Mouse (Mus musculus) cerebellum, adult 8-10 months (tissue): ENCODE measurements around the gene Syngr4.
"Not testable (repeated sequence)": the region's sequence is repeated elsewhere in the genome, so short reads cannot be mapped to it uniquely, and the experiment has no call there.

Experiments
- DNase-seq: peaks from one replicate; pipeline ENCODE4 v3.0.0; 2022

Syngr4 gene

DNA sequence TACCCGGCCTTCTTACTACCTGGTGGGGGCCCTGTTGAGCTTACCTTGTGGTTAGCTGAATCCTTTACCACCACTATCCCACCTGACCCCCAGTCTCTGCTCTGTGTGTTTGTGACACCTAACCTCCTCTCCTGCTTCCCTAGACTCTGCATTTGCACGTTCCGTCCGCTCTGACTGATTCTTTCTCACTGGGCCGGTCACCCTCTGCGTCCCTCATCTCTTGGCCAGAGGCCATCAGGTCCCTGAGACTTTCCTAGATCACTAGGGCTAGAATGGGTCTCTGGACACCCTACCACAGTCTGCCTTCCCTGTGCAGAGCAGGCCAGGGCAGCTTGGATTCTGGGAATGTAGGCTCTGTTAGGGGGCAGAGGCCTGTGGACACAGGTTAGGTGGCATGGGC lies 17.6 kb upstream of the Syngr4 start:
- DNase-seq = no peak

DNA sequence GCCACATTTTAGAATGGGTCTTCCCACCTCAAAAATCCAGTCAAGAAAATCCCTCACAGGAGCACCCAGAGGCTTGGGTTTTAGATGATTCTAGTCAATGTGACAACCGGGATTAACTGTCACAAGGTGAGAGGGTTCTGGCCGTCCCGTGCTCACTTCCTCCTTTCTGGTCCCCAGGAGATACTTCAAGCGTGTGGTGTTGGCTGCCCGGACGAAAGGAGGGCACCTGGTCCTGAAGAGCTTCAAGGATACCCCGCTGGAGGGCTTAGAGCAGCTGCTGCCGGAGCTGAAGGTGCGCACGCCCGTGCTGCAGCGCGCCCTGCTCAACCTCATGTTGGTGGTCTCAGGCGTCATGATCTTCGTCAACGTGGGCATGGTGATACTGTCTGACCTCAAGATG lies 12.6 kb upstream of the Syngr4 start:
- DNase-seq = no peak

DNA sequence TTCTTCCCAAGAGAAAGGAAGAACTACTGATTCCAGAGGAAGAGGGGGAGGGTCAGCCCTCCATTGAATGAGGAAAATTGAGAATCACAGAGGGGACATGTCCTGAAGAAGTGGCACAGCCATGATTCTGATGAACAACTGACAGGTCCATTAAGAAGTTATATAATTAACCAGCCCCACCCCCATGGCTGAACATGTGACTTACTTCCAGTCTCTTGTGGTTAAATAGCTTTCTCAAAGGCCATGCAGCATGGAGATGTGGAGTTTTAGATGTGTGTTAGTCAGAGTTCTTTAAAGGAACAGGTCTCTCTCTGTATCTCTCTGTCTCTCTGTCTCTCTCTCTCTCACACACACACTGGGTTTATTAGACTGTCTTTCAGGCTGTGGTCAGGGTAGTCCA lies 11.9 kb upstream of the Syngr4 start:
- DNase-seq = no peak

DNA sequence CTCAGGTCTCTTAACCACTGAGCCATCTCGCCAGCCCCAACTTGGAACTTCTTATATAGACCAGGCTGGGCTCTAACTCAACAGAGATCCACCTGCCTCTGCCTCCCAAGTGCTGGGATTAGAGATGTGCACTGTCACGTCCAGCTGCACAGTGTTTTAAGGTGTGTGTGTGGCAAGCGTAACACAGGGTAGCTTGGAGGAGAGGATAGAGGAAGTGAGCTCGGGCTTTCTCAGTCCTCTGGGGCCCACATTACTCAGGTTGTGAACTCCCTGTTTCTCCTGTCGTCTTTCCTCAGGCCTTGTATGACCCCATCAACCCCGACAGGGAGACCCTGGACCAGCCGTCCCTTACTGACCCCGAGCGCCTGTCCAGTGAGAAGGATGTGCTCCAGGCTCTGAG lies 10.1 kb upstream of the Syngr4 start:
- DNase-seq = no peak

DNA sequence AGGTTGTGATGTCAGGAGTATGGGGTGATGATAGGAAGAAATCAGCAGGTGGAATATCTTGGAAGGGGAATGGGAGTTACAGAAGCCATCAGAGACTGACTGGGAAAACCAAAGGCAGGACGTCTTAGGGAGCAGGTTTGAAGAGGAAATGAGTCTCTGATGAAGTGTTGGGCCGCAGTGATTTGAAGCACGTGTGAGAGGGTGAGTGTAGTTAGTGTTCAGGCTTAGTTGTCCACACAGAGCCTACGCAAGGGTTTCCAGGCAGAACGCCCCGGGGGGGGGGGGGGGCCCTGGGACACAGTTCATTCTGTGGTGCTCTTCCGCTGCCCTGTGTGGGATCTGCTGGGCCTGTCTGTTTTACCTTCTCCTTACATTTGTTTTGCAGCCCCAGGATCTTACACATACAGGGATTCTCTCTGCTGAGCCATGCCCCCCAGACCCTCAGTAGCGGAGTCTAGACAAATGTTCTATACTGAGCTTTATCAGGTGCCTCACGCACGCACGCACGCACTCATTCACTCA lies 6.0 kb upstream of the Syngr4 start:
- no peak for DNase-seq

DNA sequence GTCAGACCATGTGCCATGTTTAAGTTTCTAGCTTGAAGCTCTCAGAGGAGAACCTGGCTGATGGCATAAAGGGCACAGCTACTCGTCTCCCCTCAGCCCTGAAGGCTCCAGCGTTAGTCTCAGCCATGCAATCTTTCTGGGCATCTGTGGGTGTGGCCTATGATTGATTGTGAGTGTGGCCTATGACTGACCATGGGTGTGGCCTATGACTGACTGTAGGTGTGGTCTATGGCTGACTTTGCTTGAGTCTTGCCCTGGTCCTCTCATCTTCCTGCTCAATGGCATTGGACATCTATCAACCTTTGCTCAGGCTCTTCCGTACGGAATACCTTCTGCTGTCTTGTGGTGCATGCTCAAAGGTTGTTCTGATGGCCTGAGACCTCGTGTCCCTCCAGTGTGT lies 5.0 kb upstream of the Syngr4 start:
- DNase-seq = no peak

DNA sequence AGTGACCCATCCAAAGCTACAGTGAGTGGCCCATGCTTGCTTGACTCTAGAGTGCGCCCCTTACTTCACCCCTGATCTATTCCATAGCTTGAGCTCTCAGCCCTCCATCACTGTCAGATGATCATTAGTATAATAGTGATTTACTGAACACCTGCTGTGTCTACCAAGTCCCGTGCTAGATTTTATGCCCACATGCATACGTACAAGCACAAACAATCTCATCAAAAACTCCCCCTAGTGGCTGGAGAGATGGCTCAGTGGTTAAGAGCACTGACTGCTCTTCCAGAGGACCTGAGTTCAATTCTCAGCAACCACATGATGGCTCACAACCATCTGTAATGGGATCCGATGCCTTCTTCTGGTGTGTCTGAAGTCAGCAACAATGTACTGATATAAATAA lies 1.6 kb upstream of the Syngr4 start:
- peak; percentile 31 for DNase-seq

DNA sequence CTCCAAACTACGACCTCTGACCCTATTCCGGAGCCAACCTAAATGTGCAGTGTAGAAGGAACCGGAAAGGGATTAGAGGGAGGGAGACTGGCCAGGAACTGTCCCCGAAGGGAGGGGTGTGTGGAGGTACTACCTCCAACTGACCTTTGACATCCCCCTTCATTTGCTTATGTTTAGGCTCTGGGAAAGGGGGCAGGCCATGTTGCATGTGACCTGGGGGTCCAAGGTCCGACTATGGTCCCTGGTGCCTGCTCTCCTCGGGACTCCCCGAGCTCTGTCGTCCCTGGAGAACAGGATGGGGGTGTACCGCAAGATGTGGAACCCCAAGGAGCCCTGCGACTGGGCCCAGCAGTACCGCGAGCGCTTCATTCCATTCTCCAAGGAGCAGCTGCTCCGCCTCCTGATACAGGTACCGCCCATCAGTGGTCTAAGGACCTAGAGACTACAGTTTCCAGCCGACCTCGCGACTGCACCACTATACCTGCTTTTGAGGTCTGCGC lies 794 bp upstream of the Syngr4 start:
- DNase-seq = no peak

DNA sequence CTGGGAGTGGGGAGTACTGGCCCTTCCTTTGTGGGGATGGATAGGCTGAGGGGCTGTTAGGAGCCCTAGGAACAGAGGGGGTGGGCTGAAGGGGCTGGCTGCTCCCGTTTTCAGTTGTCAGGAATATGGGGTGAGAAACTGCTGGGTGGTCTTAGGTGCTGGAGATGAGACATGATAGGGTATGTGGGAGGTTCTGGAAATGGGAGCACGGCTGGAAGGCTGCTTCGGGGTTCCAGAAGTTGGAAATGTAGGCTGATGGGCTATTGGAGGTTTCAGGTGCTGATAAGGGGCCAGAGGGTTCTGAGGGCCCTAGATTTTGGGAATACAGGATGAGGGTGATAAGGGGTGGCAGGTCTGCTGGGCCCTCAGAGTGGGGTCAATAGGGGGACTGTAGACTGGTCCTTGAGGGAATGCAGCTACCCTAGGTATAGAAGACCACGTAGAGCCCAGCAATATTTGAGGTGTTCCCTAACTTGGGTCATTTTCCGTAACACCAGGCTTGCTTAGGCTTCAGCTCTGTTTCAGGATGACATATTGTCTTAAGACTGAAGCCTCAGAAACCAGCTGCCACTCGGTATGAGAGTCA lies 490 bp downstream of the Syngr4 start:
- no peak for DNase-seq

DNA sequence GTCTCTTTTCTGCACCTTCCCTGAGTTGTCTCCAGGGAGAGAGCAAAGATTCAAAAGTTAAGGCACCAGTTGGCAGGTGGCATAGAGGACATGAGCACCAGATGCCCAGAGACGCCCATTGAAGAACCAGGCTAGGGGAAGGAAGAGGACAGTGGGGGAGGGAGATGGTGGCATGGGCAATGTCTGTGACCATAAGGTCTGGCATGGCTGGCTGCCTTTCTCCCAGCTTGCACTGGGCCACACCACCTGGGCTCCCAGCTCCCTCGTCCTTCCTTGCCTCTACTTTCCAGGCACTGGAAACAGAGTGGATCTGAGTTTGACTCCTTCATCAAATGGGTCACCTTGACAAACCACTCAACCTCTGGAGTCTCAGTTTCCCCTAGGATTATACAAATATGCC lies 3.9 kb downstream of the Syngr4 start:
- DNase-seq = no peak

DNA sequence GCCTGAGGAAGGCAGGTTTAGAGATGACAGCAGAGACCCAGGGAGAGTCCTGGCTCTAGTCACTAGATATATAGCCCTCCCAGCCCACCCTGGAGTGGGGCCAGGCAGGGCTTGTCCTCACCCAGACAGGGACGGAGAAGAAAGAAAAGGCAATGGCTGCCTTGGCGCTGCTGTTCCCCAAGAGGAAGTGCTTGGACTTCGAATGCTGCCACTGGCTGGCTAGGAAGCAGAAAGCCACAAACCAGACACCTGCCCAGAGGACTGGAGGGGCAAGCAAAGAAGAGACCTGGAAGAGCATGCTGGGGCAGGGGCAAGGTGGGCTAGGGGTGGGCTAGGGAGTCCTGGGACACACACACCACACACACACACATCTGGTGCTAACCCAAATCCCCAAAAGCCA lies 9.3 kb downstream of the Syngr4 start:
- no peak for DNase-seq

DNA sequence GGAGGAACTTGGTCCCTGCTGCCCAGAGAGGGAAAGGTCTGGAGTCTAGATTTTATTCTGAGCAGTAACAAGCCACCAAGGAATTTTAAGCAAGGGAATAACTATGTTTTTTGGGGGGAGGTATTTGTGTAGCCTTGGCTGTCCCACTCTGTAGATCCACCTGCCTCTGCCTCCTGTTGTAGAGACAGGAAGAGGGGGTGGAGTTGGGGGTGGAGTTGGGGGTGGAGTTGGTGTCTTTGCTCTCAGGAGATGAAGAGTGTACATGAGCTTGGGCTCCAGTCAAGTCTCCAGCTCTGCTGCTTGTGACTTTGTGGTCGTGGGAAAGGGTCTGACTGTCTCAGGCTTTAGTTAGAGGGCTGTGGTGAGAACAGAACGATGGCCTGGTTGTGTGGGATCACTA lies 15.5 kb downstream of the Syngr4 start:
- no peak for DNase-seq

DNA sequence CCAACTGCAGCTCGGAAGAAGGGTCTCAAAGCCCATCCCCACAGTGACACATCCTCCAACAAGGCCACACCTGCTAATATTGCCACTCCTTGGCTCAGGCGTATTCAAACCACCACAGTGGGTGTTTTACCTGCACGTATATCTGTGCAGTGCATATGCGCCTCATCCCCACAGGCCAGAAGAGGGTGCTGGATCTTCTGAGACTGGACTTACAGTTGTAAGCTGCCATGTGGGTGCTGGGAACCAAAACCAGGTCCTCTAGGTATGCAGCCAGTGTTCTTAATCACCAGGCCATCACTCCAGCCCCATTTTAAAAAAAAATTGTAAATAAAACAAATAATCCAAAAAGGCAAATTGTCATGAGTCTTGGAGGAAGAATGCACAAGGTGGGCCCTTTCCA lies 16.0 kb downstream of the Syngr4 start:
- DNase-seq = no peak

DNA sequence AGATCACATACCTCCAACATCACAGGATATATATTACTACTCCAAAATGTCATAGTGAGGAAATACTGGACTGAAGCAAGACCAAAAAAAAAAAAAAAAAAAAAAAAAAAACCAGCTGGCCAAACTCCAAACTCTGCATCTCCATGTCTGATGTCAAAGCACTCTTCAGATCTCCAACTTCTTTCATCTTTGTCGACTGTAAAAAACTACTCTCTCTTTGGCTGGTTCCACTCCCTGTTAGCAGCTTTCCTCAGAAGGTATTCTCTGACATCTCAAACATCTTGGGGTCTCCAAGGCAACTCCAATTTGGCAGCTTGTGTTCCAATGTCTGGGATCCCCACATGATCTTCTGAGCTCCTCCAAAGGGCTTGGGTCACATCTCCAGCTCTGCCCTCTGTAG lies 18.2 kb downstream of the Syngr4 start, which contains the start of gene Grin2d:
Grin2d (minus strand) TSS at position 101 of the 400 bp plus-strand sequence.
- not testable (repeated sequence) for DNase-seq

DNA sequence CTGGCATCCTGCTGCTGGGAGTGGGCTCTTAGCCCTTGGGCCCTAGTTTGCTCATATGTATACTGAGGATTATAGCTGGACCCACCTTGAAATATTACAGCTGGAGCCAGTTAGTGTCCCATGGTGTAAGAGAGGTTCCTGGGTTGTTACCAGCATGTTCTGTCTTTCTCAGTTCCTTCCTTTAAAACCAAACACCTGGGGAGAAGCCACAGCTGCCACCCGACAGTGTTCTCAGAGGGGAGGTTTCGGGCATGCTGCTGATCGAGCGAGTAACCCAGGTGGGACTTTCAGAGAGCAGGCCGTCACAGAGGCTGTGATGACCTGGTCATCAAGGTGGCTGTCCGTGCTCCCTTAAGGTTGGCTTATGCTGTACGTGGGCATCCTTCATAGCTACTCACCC lies 19.6 kb downstream of the Syngr4 start:
- DNase-seq = no peak

DNA sequence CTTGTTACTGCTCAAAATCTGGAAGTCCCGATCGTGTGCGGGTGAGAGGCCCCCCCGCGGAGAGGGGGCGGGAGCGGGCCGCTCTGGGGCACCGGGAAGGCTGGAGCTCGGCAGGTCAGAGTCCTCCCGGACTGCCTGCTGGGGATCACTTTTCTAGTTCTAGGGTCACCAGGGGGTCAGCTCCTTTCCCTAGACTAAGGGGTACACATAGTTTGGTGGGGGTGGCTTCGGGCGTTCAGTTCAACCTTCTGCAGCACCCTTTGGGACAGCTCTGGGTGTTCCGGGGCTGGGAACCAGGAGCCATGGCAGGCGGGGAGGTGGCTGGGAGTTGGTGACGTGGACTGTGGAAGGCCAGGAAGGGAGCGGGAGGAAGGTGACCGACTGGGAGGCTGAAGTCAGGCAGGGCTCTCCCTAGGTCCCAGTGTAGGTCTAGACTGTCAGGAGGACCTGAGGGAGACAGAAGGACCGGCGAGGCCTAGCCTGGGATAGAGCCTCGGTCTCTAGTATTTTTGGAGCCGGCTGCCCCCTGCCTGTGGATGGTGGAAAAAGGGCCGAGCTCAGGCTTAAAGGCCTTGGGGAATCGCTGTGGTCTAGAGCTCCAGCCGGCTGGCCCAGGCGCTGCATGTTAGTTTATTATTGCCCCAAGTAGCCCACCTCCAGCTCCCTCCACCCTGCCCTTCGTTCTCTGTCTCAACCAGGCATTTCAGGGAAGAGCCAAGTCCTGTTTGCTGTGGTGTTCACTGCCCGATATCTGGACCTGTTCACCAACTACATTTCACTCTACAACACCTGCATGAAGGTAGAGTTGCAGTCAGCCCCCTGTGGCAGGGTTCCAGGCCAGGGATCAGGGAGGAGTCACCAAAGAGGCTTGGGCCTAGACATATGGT lies 23.2 kb downstream of the Syngr4 start:
- DNase-seq = peak; percentile 55

DNA sequence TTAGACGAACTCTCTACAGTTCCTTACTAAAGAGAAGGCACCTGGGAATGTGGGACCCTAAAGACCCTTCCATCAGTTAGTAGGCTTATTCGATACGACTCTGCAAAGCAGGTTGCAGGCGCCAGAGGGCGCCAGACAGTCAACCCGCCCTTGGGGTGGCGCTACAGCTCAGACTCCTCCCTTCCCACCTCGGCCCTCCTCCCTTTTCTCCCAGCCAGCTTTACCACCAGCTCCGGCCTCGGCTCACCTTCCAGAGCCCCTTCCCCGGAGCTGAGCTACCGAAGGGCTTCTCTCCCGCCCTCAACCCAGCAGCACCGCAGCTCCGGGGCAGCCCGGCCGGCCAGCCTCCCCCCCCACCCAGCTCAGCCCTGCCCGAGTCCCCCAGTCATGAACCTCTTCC lies 23.9 kb downstream of the Syngr4 start, which contains the start of gene Kdelr1:
Kdelr1 (plus strand) TSS at position 149 of the 400 bp plus-strand sequence.
- peak; percentile 90 for DNase-seq

DNA sequence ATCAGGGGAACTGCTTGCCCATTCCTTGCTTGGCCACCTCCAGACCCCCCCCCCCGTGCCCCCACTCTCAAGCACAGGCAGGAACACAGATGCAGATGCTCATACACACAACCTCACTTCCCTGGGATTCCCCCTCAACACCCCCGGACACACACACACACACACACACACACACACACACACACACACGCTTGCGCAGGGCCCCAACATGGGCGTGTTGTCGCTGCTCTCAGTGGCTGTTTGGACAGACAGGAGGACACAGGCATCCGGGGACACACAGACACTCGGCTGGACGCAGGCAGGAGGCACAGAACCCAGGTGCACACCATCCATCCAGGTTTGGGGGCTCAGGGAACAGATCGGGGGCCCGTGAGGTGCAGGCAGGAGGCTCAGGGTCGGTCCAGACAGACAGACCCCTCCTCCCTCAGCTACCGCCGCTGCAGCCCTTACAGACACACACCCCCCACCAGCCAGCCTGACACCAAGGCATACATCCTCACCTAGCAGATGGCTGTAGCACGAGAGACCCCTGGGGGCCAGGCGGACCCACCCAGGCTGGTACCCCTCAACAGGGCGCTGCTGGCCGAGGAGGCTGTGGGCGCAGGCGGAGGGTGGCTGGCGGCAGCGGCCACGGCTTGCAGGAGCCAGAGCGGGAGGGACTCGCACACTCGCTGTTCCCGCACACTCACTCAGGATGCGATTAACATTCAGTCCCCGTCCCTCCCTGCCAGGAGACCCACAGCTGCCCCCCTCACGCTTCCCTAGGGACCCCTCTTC lies 26.0 kb downstream of the Syngr4 start:
- no peak for DNase-seq

DNA sequence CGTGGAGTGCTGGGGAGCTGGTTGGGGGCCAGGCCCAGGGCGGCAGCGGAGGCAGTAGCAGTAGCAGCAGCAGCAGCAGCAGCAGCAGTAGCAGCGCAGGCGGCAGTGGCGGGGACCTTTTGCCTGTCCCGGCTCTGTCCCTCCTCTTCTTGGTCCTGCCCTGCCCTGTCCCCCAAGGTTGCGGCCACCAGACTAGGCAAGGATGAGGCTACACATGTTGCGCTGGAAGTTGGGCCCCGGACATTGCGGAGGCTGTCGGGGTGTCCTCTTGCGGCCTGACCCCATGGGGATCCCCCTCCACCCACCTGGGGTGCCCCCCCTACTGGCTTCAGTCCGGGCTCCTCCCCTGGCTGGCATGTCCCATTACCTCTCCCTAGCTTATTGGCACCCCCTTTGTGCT lies 26.7 kb downstream of the Syngr4 start:
- DNase-seq = no peak

DNA sequence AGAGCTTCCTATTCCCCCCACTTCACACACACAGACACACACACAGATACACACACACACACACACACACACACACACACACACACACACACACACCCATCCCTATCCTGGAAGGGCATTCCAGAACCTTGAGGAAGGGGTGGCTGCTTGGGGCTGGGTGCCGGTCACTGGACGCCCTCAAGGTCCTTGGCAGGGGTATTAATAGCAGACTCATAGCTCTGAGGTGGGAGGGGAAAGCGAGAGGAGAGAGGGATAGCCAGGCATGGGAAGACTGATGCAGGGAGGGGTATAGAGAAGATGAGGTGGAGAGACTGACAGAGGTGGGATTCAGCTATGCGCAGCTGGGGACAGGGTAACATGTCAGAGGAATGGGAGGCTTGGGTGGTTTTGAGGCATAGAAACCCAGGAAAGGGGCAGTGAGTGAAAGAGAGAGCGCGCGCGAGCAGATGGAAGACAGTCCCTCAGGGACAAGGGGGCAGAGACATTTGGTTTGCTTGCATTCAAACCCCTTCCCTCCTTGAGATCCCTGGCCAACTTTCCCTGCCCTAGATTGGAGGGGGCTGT lies 27.3 kb downstream of the Syngr4 start:
- no peak for DNase-seq

DNA sequence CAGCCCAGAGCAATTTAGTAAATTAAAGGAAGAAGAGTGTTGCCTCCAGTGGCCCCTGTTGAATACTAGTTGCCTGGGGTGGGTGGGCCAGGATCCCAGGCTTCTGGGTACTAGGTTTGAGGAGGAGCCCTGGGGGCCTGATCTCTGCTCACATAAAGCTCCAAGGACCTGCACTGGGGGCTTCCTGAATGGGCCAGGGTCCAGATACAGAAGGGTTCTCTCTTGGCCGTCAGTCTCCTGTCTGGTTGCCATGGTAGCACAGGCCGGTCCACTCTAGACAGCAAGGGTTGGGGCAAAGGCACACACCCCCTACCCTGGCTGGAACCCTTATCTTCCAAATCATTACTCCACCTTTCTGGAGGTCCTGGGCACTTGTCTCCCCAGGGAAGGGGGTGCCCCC lies 28.6 kb downstream of the Syngr4 start:
- no peak for DNase-seq

DNA sequence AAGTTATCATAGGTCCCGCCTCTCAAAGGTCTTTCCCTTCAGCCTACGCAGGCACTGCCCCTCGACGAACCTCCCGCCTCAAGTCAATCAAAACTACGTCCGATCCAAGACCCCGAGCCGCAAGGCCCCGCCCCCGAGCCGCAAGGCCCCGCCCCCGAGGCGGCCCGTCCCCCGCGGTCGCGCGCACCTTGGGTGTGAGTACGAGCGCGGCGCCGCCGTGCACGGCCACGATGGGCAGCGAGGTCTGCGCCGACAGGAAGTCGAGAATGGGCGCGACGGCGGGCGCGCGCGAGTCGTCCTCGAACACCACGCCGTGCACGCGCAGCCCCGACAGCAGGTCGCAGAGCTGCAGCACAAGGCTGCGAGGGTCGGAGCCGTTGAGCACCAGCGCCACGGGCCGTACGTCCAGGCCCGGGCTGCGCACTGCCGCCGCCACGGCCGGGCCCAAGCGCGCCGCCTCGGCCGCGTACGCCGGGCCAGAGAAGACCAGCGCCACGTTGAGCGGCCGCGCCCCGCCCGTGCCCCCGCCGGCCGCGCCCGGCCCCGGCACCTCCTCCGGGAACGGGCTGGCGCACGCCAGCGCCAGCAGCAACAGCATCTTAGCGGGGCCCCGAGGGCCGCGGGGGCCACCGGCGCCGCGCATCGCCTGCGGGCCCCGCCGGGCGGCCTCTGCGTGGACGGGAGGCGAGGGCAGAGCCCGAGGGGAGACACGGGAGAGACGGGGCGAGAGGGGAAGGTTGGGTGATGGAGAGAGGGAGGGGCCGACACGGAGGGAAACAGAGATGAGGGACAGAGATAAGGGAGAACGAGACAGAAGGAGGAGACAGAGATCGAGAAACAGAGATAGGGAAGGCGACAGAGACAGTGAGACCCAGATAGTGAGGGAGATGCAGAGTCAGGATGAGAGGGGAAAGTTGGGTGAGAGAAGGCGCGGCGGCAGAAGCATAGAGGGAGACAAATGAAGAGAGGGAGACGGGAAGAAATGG lies 30.3 kb downstream of the Syngr4 start:
- DNase-seq = peak; percentile 64
